8 mouse cellular contexts compared by ENCODE assay signal in genomic region chr11:51857818-51858527, GRCm38 (mm10). TPM values are rescaled to one million over a fixed set of nuclear protein-coding genes. Genes with fewer than 3 reads are reported as not detected.
DNase-seq lines count a peak whose midpoint lies in the region.

No protein-coding gene starts in this region.

- peaks cover 23% of the 10 kb centered on the region for H3K79me2 ChIP-seq in macrophage (ENCODE audit: inconsistent target)

- 3% methylated on average over 46 of the region's 52 CpGs for WGBS in macrophage (ENCODE audit: missing documents)

- H3K27ac ChIP-seq in macrophage = peak overlapping the region; percentile 95

- H3K36me3 ChIP-seq in macrophage (ENCODE audit: inconsistent target) = no peaks in the 10 kb centered on the region

- peak; percentile 84 for DNase-seq in NIH3T3 (ENCODE audit: low read depth)
- DNase-seq in cerebellum, postnatal 25 days = peak; percentile 78 to 80
- DNase-seq in gastrocnemius, postnatal 10 days = peak; percentile 64
- peak; percentile 92 for DNase-seq in induced T-regulatory cell, adult 2 months (ENCODE audit: low read depth)
- peak; percentile 67 to 83 for DNase-seq in left cerebral cortex, adult 8-10 months (ENCODE audit: low spot score in 2 of 2)
- DNase-seq in right cerebral cortex, adult 18-20 months = peak; percentile 79
- DNase-seq in urinary bladder, adult 2 months (ENCODE audit: low spot score) = peak; percentile 83

- H3K4me3 ChIP-seq in macrophage (ENCODE audit: inconsistent target) = peak overlapping the region; percentile 56

RNA-seq across cellular contexts. Expression of gene Jade2, which starts 0.5 kb away (rescaled TPM):
- total RNA-seq in gastrocnemius, postnatal 10 days (2021) = 1 to 10 TPM; 2.3 to 2.6 TPM
- total RNA-seq in left cerebral cortex, adult 8-10 months (2022) = 10 to 100 TPM; 53.5 to 60.9 (median 57.6) TPM
- 100 to 1,000 TPM in 5 of 26 experiments, 10 to 100 TPM in 21; 20.0 to 162 (median 72.9) TPM for total RNA-seq in macrophage (2018; cell fraction: chromatin; rRNA removed)
- 10 to 100 TPM; 25.3 to 91.3 (median 56.1) TPM for total RNA-seq in macrophage (2018; cell fraction: cytosol; rRNA removed)
- total RNA-seq in macrophage (2018; cell fraction: nucleus; rRNA removed) = 100 to 1,000 TPM in 5 of 26 experiments, 10 to 100 TPM in 21; 28.2 to 135 (median 67.7) TPM
- 30.8 to 37.9 TPM (median 31.3 TPM) in 3 replicates for polyA plus RNA-seq in macrophage (2018)
- 10.6 and 16.1 TPM in 2 replicates for polyA plus RNA-seq in urinary bladder, adult 2 months (2012; rRNA removed)

Comparison
In these comparisons a context has a peak if more than half of its experiments do, and no peak if none do; other contexts are left out.
1. Peak in every context shown above with its lines: DNase-seq, H3K4me3 ChIP-seq and H3K27ac ChIP-seq.
2. RNA of gene Jade2, which starts 0.5 kb away (total RNA-seq): 53.5 to 60.9 TPM in left cerebral cortex, adult 8-10 months; 2.3 to 2.6 TPM in gastrocnemius, postnatal 10 days; every median in the first group is over 10 times any median in the second.